Mouse (Mus musculus): ENCODE data around the gene B4galt4.

B4galt4 gene

GRCm38 (mm10) chr16:38768386-38768785, 26.3 kb downstream of the B4galt4 start:
- in situ Hi-C loops (cut with MseI, MboI) = no loop called here

- in situ Hi-C loops (cut with MseI, MboI) = no loop called here
These were observed 27.5 kb downstream of the B4galt4 start for GRCm38 (mm10) chr16:38769529-38769928.

DNA sequence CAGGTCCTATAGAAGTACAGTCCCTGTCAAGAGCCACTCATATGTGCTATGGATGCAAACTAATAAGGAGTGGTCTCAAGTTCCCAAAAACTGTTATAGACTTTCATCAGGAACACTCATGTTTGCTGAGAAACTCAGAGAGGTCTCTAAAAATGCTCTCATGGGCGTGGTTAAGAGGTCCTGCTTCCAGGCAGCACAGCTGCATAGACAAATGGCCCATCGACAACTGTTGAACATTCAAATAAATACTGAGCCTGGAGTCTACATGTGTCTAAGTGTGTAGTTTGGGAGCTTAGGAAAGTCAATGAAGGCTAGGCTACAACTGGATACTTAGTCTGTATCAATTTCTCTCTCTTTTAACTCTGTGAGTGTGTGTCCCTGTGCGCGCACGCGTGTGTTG, 29.1 kb downstream of the B4galt4 start:
- in situ Hi-C loops (cut with MseI, MboI) = no loop called here

- in situ Hi-C loops (cut with MseI, MboI) = no loop called here
These were observed 30.9 kb downstream of the B4galt4 start for GRCm38 (mm10) chr16:38772906-38773496.

- in situ Hi-C loops (cut with MseI, MboI) = no loop called here
These were observed 33.1 kb downstream of the B4galt4 start for GRCm38 (mm10) chr16:38774964-38775746.

- in situ Hi-C loops (cut with MseI, MboI) = no loop called here
These were observed 34.3 kb downstream of the B4galt4 start for GRCm38 (mm10) chr16:38776342-38776741.

DNA sequence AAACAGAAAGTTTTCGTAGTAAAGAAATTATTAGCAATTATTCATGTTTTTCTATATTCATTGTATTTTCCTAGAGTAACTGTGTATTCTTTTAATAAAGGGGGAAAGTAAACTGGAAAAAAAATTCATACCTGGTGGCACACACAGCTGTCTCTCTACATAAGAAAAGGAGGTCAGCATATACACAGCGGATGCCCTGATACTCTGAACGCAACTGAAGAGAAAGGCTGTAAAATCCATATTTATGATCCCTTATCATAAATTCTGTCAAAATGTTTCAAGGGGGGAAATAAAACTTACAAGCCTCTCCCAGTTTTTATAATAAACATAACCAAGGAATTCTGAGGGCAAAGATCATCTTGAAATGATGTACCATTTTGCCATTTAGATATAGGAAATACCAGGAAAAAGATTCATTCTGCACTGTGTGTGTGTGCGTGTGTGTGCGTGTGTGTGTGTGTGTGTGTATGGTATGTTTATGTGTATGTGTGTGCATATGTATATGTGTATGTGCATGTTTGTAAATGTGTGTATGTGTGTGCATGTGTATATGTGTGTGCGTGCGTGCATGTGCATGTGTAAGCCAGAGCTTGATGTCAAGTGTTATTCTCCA, 39.0 kb downstream of the B4galt4 start:
- in situ Hi-C loops (cut with MseI, MboI) = no loop called here

DNA sequence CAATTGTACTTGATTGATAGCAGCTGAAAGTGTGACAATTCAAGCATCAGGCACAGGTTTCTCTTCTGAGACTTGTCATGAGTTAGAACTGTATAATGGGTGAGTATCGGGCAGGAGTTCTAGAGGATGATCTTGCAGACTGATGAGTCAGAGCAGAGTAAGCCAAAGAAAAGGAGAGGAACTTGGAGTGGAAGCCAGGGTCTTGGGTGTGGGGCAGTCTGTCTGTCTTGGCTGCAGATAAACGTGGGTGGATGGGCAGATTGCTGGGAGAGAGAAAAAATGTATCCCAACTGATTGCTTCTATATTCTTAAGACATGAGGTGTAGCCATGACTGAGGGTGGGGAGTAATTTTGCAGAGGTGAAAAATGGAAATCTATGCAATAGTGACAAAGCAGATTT, 39.9 kb downstream of the B4galt4 start:
- in situ Hi-C loops (cut with MseI, MboI) = no loop called here

DNA sequence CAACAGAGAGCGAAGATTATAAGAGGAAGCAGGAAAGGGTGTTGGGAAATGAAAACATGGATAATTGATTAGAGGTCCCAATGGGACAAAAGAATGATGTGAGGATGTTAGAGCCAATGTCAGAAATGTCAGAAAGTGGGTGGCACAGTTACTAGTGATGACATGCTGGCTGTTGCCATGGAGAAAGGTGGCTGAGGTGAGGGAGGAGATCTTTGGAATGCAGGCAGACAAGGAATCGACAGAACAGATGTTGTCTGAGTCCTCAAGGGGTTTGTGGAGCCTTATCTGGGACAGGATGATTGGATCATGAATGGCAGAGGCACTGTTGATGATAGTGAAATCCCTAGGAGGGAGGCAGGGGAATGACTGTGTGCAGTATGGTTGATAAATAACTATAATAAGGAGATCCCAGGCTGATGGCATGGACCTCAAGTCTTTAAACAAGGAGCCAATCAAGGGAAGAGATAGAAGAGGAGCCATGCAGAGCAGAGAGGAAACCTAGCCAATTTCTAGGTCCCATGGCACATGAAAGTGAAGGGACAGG, 40.5 kb downstream of the B4galt4 start:
- in situ Hi-C loops (cut with MseI, MboI) = no loop called here

GRCm38 (mm10) chr16:38785301-38785700, 43.2 kb downstream of the B4galt4 start:
- in situ Hi-C loops (cut with MseI, MboI) = no loop called here

- in situ Hi-C loops (cut with MseI, MboI) = no loop called here
These were observed 47.0 kb downstream of the B4galt4 start for GRCm38 (mm10) chr16:38789016-38789415.

- in situ Hi-C loops (cut with MseI, MboI) = no loop called here
These were observed 47.9 kb downstream of the B4galt4 start for GRCm38 (mm10) chr16:38789966-38790365.

GRCm38 (mm10) chr16:38793120-38793519, 51.1 kb downstream of the B4galt4 start:
- in situ Hi-C loops (cut with MseI, MboI) = no loop called here

DNA sequence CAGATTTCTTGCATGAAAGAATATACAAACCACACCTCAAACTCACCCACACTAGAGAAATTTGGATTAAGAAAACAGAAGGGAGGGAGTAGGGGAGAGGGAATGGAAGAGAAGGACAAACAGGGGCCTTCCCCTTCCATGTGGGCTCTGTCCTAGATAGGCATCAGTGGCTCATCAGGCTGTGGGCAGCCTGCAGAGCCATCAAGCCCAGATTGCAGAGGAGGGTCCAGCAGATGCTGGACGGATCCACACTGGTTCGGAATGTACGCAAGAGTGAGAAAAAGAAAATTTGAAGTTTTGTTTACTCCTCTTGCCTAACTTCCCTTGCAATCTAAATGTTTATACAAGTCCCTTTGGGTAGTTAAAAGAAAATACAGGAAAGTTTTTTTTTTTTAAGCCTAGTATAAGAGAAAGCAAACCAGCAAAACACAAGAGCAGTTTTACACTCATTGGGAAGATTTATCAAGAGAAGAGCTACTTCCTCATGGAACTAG, 56.9 kb downstream of the B4galt4 start:
- in situ Hi-C loops (cut with MseI, MboI) = no loop called here

DNA sequence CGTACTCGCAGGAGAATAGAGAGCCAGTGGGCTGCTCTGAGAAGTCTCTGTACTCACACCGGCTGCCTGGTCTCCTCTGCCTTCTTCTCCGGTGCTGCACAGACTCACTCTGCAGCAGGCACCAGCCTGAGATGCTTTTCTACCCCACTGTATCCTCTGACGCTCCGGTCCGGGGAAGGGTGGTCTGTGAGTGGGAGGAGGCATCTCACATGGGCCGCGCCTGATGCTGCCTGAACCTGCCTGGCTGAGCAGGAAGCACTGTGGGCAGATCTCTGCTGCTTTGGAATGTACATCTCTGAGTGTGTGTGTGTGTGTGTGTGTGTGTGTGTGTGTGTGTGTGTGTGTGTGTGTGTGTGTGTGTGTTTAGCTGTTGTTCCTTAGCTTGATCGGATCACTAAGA, 58.0 kb downstream of the B4galt4 start, which contains the start of gene Upk1b:
Upk1b (minus strand) TSS at position 238 of the 400 bp plus-strand sequence.
- in situ Hi-C loops (cut with MseI, MboI) = loop anchor here in 1 of 2 experiments (10.0 kb wide), 1 partner anchor 165 kb away; no protein-coding TSS in a partner anchor

DNA sequence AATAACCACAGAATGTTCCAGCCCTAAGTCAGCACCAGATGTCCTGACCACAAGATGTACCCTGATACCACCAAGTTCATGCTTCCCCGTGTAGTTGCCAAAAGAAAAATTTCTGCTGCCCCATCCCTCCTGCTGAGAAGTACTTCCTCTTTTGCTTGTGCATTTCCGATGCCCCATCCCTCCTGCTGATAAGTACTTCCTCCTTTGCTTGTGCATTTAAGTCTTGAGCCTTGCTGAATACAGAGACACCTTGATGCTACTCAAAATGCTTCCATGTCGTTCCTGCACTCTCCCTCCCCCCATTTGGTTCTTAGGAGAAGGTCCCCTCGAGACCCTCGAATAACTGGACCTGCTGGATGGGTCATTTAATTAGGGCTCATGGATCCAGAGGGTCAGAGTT, 65.7 kb downstream of the B4galt4 start:
- in situ Hi-C loops (cut with MseI, MboI) = loop anchor here in 1 of 2 experiments (10.0 kb wide), 1 partner anchor 173 kb away; no protein-coding TSS in a partner anchor

- in situ Hi-C loops (cut with MseI, MboI) = loop anchor here in 1 of 2 experiments (5.0 kb wide), 1 partner anchor 178 kb away; no protein-coding TSS in a partner anchor
These were observed 68.1 kb downstream of the B4galt4 start for GRCm38 (mm10) chr16:38810196-38810595.

GRCm38 (mm10) chr16:38812521-38812920, 70.5 kb downstream of the B4galt4 start:
- in situ Hi-C loops (cut with MseI, MboI) = loop anchor here in 1 of 2 experiments (5.0 kb wide), 1 partner anchor 180 kb away; no protein-coding TSS in a partner anchor
